Mouse (Mus musculus): ENCODE measurements around the gene Hephl1. TPM values are rescaled to one million over a fixed set of nuclear protein-coding genes. Genes with fewer than 3 reads are reported as not detected.

Gene Hephl1
- polyA plus RNA-seq, 1 experiment from 2014 or later, result not detected

GRCm38 (mm10) chr9:15068686-15069295 lies 43.1 kb downstream of the Hephl1 start:
- H3K4me1 ChIP-seq (replicated peaks; ENCODE audit: control insufficient read depth, insufficient read depth), result no peaks in the 10 kb centered on the region
- H3K4me2 ChIP-seq (replicated peaks; ENCODE audit: low read depth), result no peak overlapping the region
- H3K9ac ChIP-seq (ENCODE audit: low read length), result no peak overlapping the region
- no peaks in the 10 kb centered on the region for H3K27me3 ChIP-seq (ENCODE audit: control insufficient read depth, insufficient read depth, low read length)
- DNase-seq (ENCODE audit: low spot score), result peak; percentile 80
- TF ChIP-seq CTCF (IDR thresholded peaks at IDR 0.05; ENCODE audit: low read depth), result no peak
- TF ChIP-seq EP300 (optimal IDR thresholded peaks at IDR 0.05), result no peak
- ATAC-seq (ENCODE audit: low FRiP score, low TSS enrichment), result peak; percentile 94
- no peaks in the 10 kb centered on the region for H3K9me3 ChIP-seq (ENCODE audit: control insufficient read depth, low read length)
- H3K27ac ChIP-seq (replicated peaks), result no peak overlapping the region
- no peaks in the 10 kb centered on the region for H3K36me3 ChIP-seq (ENCODE audit: control insufficient read depth, insufficient read depth, low read length)
- H3K4me3 ChIP-seq (ENCODE audit: low read depth, low read length), result no peak overlapping the region
- WGBS, result 47% methylated on average over 6 of the region's 6 CpGs

GRCm38 (mm10) chr9:15067995-15068685 lies 43.8 kb downstream of the Hephl1 start:
- no peak overlapping the region for H3K4me3 ChIP-seq (ENCODE audit: low read depth, low read length)
- H3K4me2 ChIP-seq (replicated peaks; ENCODE audit: low read depth), result no peak overlapping the region
- H3K4me1 ChIP-seq (replicated peaks; ENCODE audit: control insufficient read depth, insufficient read depth), result no peaks in the 10 kb centered on the region
- DNase-seq (ENCODE audit: low spot score) (no peak), ATAC-seq (ENCODE audit: low FRiP score, low TSS enrichment) (no peak)
- no peaks in the 10 kb centered on the region for H3K36me3 ChIP-seq (ENCODE audit: control insufficient read depth, insufficient read depth, low read length)
- no peaks in the 10 kb centered on the region for H3K9me3 ChIP-seq (ENCODE audit: control insufficient read depth, low read length)
- TF ChIP-seq EP300 (optimal IDR thresholded peaks at IDR 0.05) (no peak), CTCF (IDR thresholded peaks at IDR 0.05; ENCODE audit: low read depth) (no peak)
- no peak overlapping the region for H3K9ac ChIP-seq (ENCODE audit: low read length)
- no peaks in the 10 kb centered on the region for H3K27me3 ChIP-seq (ENCODE audit: control insufficient read depth, insufficient read depth, low read length)
- WGBS, result 67% methylated on average over 7 of the region's 7 CpGs
- no peak overlapping the region for H3K27ac ChIP-seq (replicated peaks)

GRCm38 (mm10) chr9:15064176-15064575 lies 47.7 kb downstream of the Hephl1 start:
- H3K27ac ChIP-seq (replicated peaks), result no peak overlapping the region
- no peak overlapping the region for H3K4me2 ChIP-seq (replicated peaks; ENCODE audit: low read depth)
- no peaks in the 10 kb centered on the region for H3K4me1 ChIP-seq (replicated peaks; ENCODE audit: control insufficient read depth, insufficient read depth)
- TF ChIP-seq CTCF (IDR thresholded peaks at IDR 0.05; ENCODE audit: low read depth) (no peak), EP300 (optimal IDR thresholded peaks at IDR 0.05) (no peak)
- no peaks in the 10 kb centered on the region for H3K27me3 ChIP-seq (ENCODE audit: control insufficient read depth, insufficient read depth, low read length)
- H3K4me3 ChIP-seq (ENCODE audit: low read depth, low read length), result no peak overlapping the region
- WGBS, result 0% methylated on average over 1 of the region's 1 CpGs
- H3K9me3 ChIP-seq (ENCODE audit: control insufficient read depth, low read length), result no peaks in the 10 kb centered on the region
- H3K9ac ChIP-seq (ENCODE audit: low read length), result no peak overlapping the region
- no peaks in the 10 kb centered on the region for H3K36me3 ChIP-seq (ENCODE audit: control insufficient read depth, insufficient read depth, low read length)
- DNase-seq (ENCODE audit: low spot score) (peak; percentile 30), ATAC-seq (ENCODE audit: low FRiP score, low TSS enrichment) (no peak)

GRCm38 (mm10) chr9:15060847-15061246 lies 51.1 kb downstream of the Hephl1 start:
- no peak for TF ChIP-seq CTCF (IDR thresholded peaks at IDR 0.05; ENCODE audit: low read depth)
- TF ChIP-seq EP300 (optimal IDR thresholded peaks at IDR 0.05), result no peak
- no peak for DNase-seq (ENCODE audit: low spot score)
- no peaks in the 10 kb centered on the region for H3K36me3 ChIP-seq (ENCODE audit: control insufficient read depth, insufficient read depth, low read length)
- H3K9ac ChIP-seq (ENCODE audit: low read length), result no peak overlapping the region
- H3K27me3 ChIP-seq (ENCODE audit: control insufficient read depth, insufficient read depth, low read length), result no peaks in the 10 kb centered on the region
- H3K4me2 ChIP-seq (replicated peaks; ENCODE audit: low read depth), result no peak overlapping the region
- 84% methylated on average over 5 of the region's 5 CpGs for WGBS
- no peaks in the 10 kb centered on the region for H3K4me1 ChIP-seq (replicated peaks; ENCODE audit: control insufficient read depth, insufficient read depth)
- no peak overlapping the region for H3K27ac ChIP-seq (replicated peaks)
- no peaks in the 10 kb centered on the region for H3K9me3 ChIP-seq (ENCODE audit: control insufficient read depth, low read length)
- no peak overlapping the region for H3K4me3 ChIP-seq (ENCODE audit: low read depth, low read length)
- no peak for ATAC-seq (ENCODE audit: low FRiP score, low TSS enrichment)

- Histone ChIP-seq H3K27me3 (ENCODE audit: control insufficient read depth, insufficient read depth, low read length) (no peaks in the 10 kb centered on the region), H3K4me2 (replicated peaks; ENCODE audit: low read depth) (no peak overlapping the region), H3K4me3 (ENCODE audit: low read depth, low read length) (no peak overlapping the region), H3K36me3 (ENCODE audit: control insufficient read depth, insufficient read depth, low read length) (no peaks in the 10 kb centered on the region), H3K4me1 (replicated peaks; ENCODE audit: control insufficient read depth, insufficient read depth) (no peaks in the 10 kb centered on the region), H3K27ac (replicated peaks) (no peak overlapping the region), H3K9me3 (ENCODE audit: control insufficient read depth, low read length) (no peaks in the 10 kb centered on the region), H3K9ac (ENCODE audit: low read length) (no peak overlapping the region)
- TF ChIP-seq CTCF (IDR thresholded peaks at IDR 0.05; ENCODE audit: low read depth), result no peak
- no peak for TF ChIP-seq EP300 (optimal IDR thresholded peaks at IDR 0.05)
- 83% methylated on average over 6 of the region's 6 CpGs for WGBS
- no peak for DNase-seq (ENCODE audit: low spot score)
- ATAC-seq (ENCODE audit: low FRiP score, low TSS enrichment), result no peak
These were observed 51.9 kb downstream of the Hephl1 start for GRCm38 (mm10) chr9:15060026-15060425.

GRCm38 (mm10) chr9:15045740-15046139 lies 66.2 kb downstream of the Hephl1 start:
- Histone ChIP-seq H3K4me2 (replicated peaks; ENCODE audit: low read depth) (peak overlapping the region; percentile 87), H3K9me3 (ENCODE audit: control insufficient read depth, low read length) (no peaks in the 10 kb centered on the region), H3K27ac (replicated peaks) (peak overlapping the region; percentile 89; the same call in 1 of the 2 replicates), H3K9ac (ENCODE audit: low read length) (peak overlapping the region; percentile 86), H3K36me3 (ENCODE audit: control insufficient read depth, insufficient read depth, low read length) (no peaks in the 10 kb centered on the region), H3K27me3 (ENCODE audit: control insufficient read depth, insufficient read depth, low read length) (no peaks in the 10 kb centered on the region), H3K4me3 (ENCODE audit: low read depth, low read length) (peak overlapping the region; percentile 81), H3K4me1 (replicated peaks; ENCODE audit: control insufficient read depth, insufficient read depth) (no peaks in the 10 kb centered on the region)
- DNase-seq (ENCODE audit: low spot score) (no peak), ATAC-seq (ENCODE audit: low FRiP score, low TSS enrichment) (no peak)
- TF ChIP-seq CTCF (IDR thresholded peaks at IDR 0.05; ENCODE audit: low read depth) (no peak), EP300 (optimal IDR thresholded peaks at IDR 0.05) (no peak)
- 41% methylated on average over 10 of the region's 10 CpGs for WGBS
